Mouse (Mus musculus) small intestine, adult 2 months (tissue): ENCODE measurements around the gene Bmp2k.

Source experiments
- CTCF ChIP-seq: fragments of 200-500 bp; IDR thresholded peaks from 2 replicates; pipeline ENCODE4 v1.5.1; 2012; ENCODE audit warnings: low read depth, mild to moderate bottlenecking, control low read depth, inconsistent platforms, low read length, moderate library complexity, mixed read lengths; ENCODE audit not compliant: insufficient replicate concordance, insufficient read length; ENCODE audit errors: extremely low read depth
- POLR2A ChIP-seq: fragments of 200-500 bp; IDR thresholded peaks from 2 replicates; pipeline ENCODE4 v1.6.1; 2012; ENCODE audit warnings: low read depth, mild to moderate bottlenecking, control low read depth, inconsistent platforms, low read length, moderate library complexity

GRCm38 (mm10) chr5:96993057-96993456 lies 4.4 kb upstream of the Bmp2k start:
- TF ChIP-seq CTCF (no peak), POLR2A (no peak)
